Mouse (Mus musculus) C2C12 (cell line): ENCODE measurements around the gene Cox8b.

Source experiments
- CTCF ChIP-seq: IDR thresholded peaks from one replicate; pipeline ENCODE4 v1.5.1; 2011; ENCODE audit not compliant: control insufficient read depth, insufficient read depth, insufficient read length
- USF1 ChIP-seq: IDR thresholded peaks from one replicate; pipeline ENCODE4 v1.6.1; 2011; ENCODE audit warnings: low read depth, mild to moderate bottlenecking, control low read depth, moderate library complexity

DNA sequence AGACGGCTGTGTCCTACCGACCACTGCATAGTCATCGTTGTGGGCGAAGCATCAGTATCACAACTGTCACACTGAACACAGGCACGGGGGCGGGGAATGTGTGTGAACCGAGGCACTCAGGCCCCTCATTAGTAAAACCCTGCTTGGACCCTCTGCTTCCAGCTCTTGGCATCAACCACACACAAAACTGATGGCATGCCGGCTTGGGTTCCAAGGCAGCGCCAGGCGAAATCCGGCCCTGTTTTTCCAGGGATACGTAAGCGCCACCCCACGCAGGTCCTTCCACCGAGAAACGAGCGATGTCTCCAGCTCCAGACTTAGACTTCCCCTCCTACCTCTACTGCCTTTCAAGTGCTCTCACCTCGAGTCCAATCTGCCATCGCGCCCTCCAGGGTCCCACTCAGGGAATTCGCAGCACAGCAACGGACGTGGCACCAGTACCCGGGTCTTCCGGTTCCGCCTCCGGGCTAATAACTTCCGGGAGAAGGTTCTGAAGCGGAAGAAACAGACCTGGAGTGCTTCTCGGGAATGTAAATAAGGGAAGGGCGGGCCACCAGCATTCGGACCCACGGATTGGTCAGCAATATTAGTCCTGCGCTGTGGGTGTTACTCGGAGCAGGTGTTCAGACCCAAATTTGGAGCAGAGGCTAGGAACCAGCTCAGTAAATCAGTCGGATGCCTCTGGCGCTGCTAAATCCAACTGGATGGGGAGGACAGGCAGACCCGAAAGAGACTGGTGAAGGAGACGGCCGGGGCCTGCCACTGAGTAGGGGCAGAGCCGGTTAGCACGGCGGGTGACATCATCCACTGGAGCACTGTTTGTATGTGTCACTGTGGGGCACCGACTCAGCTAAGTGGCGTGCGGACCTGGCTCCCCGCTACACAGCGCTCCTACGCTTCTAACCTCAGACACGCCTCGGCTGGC, 44.1 kb downstream of the Cox8b start, which contains the start of gene Gm45785:
- TF ChIP-seq CTCF (no peak), USF1 (no peak)
